Mouse (Mus musculus): ENCODE measurements around the gene Gm8871. TPM values are rescaled to one million over a fixed set of nuclear protein-coding genes. Genes with fewer than 3 reads are reported as not detected.
"Not testable (repeated sequence)": the region's sequence is repeated elsewhere in the genome, so short reads cannot be mapped to it uniquely, and the experiment has no call there.

The Gm8871 gene
- polyA plus RNA-seq (2016; fragmentation: Nextera tagmentation; extraction: Ambion mirVana), result not detected in 2 replicates

GRCm38 (mm10) chr5:10947505-10947904, at the start of gene Gm8871, which contains the start of gene Gm8857:
Gm8871 (plus strand) TSS chr5:10947805.
Gm8857 (plus strand) TSS chr5:10947807.
- not testable (repeated sequence) for H3K36me3 ChIP-seq; ATAC-seq (ENCODE audit: low FRiP score); H3K27ac ChIP-seq; H3K4me3 ChIP-seq; H3K9me3 ChIP-seq (replicated peaks); H3K27me3 ChIP-seq; H3K4me2 ChIP-seq (replicated peaks); H3K4me1 ChIP-seq; H3K9ac ChIP-seq
- 48% methylated on average over 3 of the region's 3 CpGs for WGBS

- H3K36me3 ChIP-seq; H3K27me3 ChIP-seq; H3K4me2 ChIP-seq (replicated peaks); H3K27ac ChIP-seq; H3K4me3 ChIP-seq; ATAC-seq (ENCODE audit: low FRiP score); H3K9ac ChIP-seq; H3K9me3 ChIP-seq (replicated peaks); H3K4me1 ChIP-seq: not testable (repeated sequence)
- 97% methylated on average over 2 of the region's 2 CpGs for WGBS
Observed at GRCm38 (mm10) chr5:10953512-10953911, 5.9 kb downstream of the Gm8871 start.

GRCm38 (mm10) chr5:10958057-10958456, 10.5 kb downstream of the Gm8871 start:
- H3K36me3 ChIP-seq; H3K9ac ChIP-seq; H3K4me3 ChIP-seq; H3K27ac ChIP-seq; H3K4me2 ChIP-seq (replicated peaks); ATAC-seq (ENCODE audit: low FRiP score); H3K9me3 ChIP-seq (replicated peaks); H3K4me1 ChIP-seq; H3K27me3 ChIP-seq: not testable (repeated sequence)
- 81% methylated on average over 6 of the region's 8 CpGs for WGBS

Other genes with a start within 250 kb of the Gm8871 start
- not detected in 2 replicates for gene Gm8857, start within 50 bp of the Gm8871 start, polyA plus RNA-seq (2016; fragmentation: Nextera tagmentation; extraction: Ambion mirVana)
- not detected in 2 replicates for gene Gm8879, start 179.8 kb downstream of the Gm8871 start, polyA plus RNA-seq (2016; fragmentation: Nextera tagmentation; extraction: Ambion mirVana)
- gene Gm5861, start 235.3 kb downstream of the Gm8871 start, polyA plus RNA-seq (2016; fragmentation: Nextera tagmentation; extraction: Ambion mirVana), result not detected in 2 replicates

Data from hindbrain, embryonic 12.5 days (tissue).